Mouse (Mus musculus) MEL (cell line): ENCODE measurements around the gene Man2a2. TPM values are rescaled to one million over a fixed set of nuclear protein-coding genes. Genes with fewer than 3 reads are reported as not detected.
A peak's percentile ranks its signal among the peaks of the same experiment; 100 is the strongest.

Source experiments
- DNase-seq: peaks from one replicate; pipeline ENCODE4 v3.0.0; 2011; ENCODE audit warnings: low read depth, low spot score
- H3K27ac ChIP-seq: 2 replicates; pipeline ENCODE4 v1.5.1; 2012; ENCODE audit warnings: low read depth, mild to moderate bottlenecking, control low read depth, low read length, moderate library complexity; ENCODE audit not compliant: control insufficient read depth
- H3K27me3 ChIP-seq, 2 experiments: fragments of 150-350 bp in 1 of 2; sonication (generic) in 1 of 2; 2 replicates each; pipeline ENCODE4 v1.6.1; 2012; ENCODE audit warnings: low read length in 2 of 2, mild to moderate bottlenecking in 2 of 2, improper control_type of control experiment in 1 of 2, moderate library complexity in 1 of 2; ENCODE audit not compliant: insufficient read depth in 2 of 2, control insufficient read depth in 1 of 2
- H3K36me3 ChIP-seq, 2 experiments: 2 replicates each; pipeline ENCODE4 v1.6.1; 2012 to 2014; ENCODE audit warnings: low read length in 2 of 2, improper control_type of control experiment in 1 of 2, inconsistent platforms in 1 of 2, mild to moderate bottlenecking in 1 of 2; ENCODE audit not compliant: insufficient read depth in 2 of 2, control insufficient read depth in 1 of 2
- H3K4me1 ChIP-seq, 2 experiments: fragments of 150-350 bp in 1 of 2; sonication (generic) in 1 of 2; 2 replicates each; pipeline ENCODE4 v1.6.1; 2012; ENCODE audit warnings: low read length in 2 of 2, improper control_type of control experiment in 1 of 2, mild to moderate bottlenecking in 1 of 2; ENCODE audit not compliant: insufficient read depth in 2 of 2, control insufficient read depth in 1 of 2
- H3K4me3 ChIP-seq, 2 experiments: fragments of 150-350 bp in 1 of 2; sonication (generic) in 1 of 2; 2 replicates each; pipeline ENCODE4 v1.5.1; 2012; ENCODE audit warnings: low read depth in 2 of 2, low read length in 2 of 2, mild to moderate bottlenecking in 2 of 2, moderate library complexity in 2 of 2, control low read depth in 1 of 2, improper control_type of control experiment in 1 of 2; ENCODE audit not compliant: control insufficient read depth in 1 of 2, insufficient read depth in 1 of 2
- H3K79me2 ChIP-seq: 2 replicates; pipeline ENCODE4 v1.6.1; 2012; ENCODE audit warnings: mild to moderate bottlenecking, low read length, moderate library complexity; ENCODE audit not compliant: control insufficient read depth, poor library complexity, insufficient read depth
- H3K9ac ChIP-seq: 2 replicates; pipeline ENCODE4 v1.6.1; 2012; ENCODE audit warnings: low read depth, mild to moderate bottlenecking, control low read depth, low read length, moderate library complexity; ENCODE audit not compliant: control insufficient read depth, poor library complexity, severe bottlenecking
- H3K9me3 ChIP-seq: fragments of 150-350 bp; sonication (generic); replicated peaks from 2 replicates; pipeline ENCODE4 v1.6.1; 2012; ENCODE audit warnings: mild to moderate bottlenecking, low read length, improper control_type of control experiment, moderate library complexity; ENCODE audit not compliant: insufficient read depth
- BHLHE40 ChIP-seq: IDR thresholded peaks from 2 replicates; pipeline ENCODE4 v1.6.1; 2012; ENCODE audit warnings: low read depth, mild to moderate bottlenecking, inconsistent platforms, low read length, improper control_type of control experiment, borderline replicate concordance
- CHD2 ChIP-seq: IDR thresholded peaks from 2 replicates; pipeline ENCODE4 v1.6.1; 2011; ENCODE audit warnings: low read length, improper control_type of control experiment
- MAFK ChIP-seq: IDR thresholded peaks from 2 replicates; pipeline ENCODE4 v1.6.1; 2011; ENCODE audit warnings: low read depth, mild to moderate bottlenecking, low read length, improper control_type of control experiment, borderline replicate concordance
- MAX ChIP-seq: IDR thresholded peaks from 2 replicates; pipeline ENCODE4 v1.6.1; 2011; ENCODE audit warnings: low read length, improper control_type of control experiment
- MAZ ChIP-seq: IDR thresholded peaks from 2 replicates; pipeline ENCODE4 v1.6.1; 2012; ENCODE audit warnings: low read depth, mild to moderate bottlenecking, inconsistent platforms, low read length, improper control_type of control experiment
- MXI1 ChIP-seq: IDR thresholded peaks from 2 replicates; pipeline ENCODE4 v1.6.1; 2011; ENCODE audit warnings: mild to moderate bottlenecking, low read depth, low read length, improper control_type of control experiment
- MYC ChIP-seq: IDR thresholded peaks from 2 replicates; pipeline ENCODE4 v1.6.1; 2011; ENCODE audit warnings: low read depth, mild to moderate bottlenecking, low read length, improper control_type of control experiment, moderate library complexity
- NELFE ChIP-seq: IDR thresholded peaks from 2 replicates; pipeline ENCODE4 v1.6.1; 2011; ENCODE audit warnings: low read depth, low read length, improper control_type of control experiment
- NRF1 ChIP-seq: IDR thresholded peaks from 2 replicates; pipeline ENCODE4 v1.6.1; 2014; ENCODE audit warnings: low read depth, mild to moderate bottlenecking, inconsistent platforms, low read length, improper control_type of control experiment, moderate library complexity; ENCODE audit not compliant: poor library complexity, insufficient read depth, severe bottlenecking
- POLR2A ChIP-seq, 2 experiments: IDR thresholded peaks; 2 replicates each; pipeline ENCODE4 v1.6.1; 2011 to 2012; ENCODE audit warnings: low read length in 2 of 2, mild to moderate bottlenecking in 2 of 2, control low read depth in 1 of 2, improper control_type of control experiment in 1 of 2, low read depth in 1 of 2, moderate library complexity in 1 of 2; ENCODE audit not compliant: control insufficient read depth in 1 of 2, insufficient read depth in 1 of 2, poor library complexity in 1 of 2
- RAD21 ChIP-seq: IDR thresholded peaks from 2 replicates; pipeline ENCODE4 v1.6.1; 2011; ENCODE audit warnings: mild to moderate bottlenecking, low read depth, low read length, improper control_type of control experiment
- SIN3A ChIP-seq: IDR thresholded peaks from 2 replicates; pipeline ENCODE4 v1.6.1; 2012; ENCODE audit warnings: low read length, improper control_type of control experiment, inconsistent platforms
- TBP ChIP-seq: IDR thresholded peaks from 2 replicates; pipeline ENCODE4 v1.8.0; 2011; ENCODE audit warnings: low read depth, low read length, improper control_type of control experiment
- UBTF ChIP-seq: IDR thresholded peaks from 2 replicates; pipeline ENCODE4 v1.6.1; 2012; ENCODE audit warnings: low read depth, mild to moderate bottlenecking, inconsistent platforms, low read length, improper control_type of control experiment, moderate library complexity, borderline replicate concordance; ENCODE audit not compliant: insufficient read depth
- USF1 ChIP-seq: IDR thresholded peaks from 2 replicates; pipeline ENCODE4 v1.6.1; 2014; ENCODE audit warnings: low read depth, mild to moderate bottlenecking, inconsistent platforms, low read length, improper control_type of control experiment, moderate library complexity
- ZKSCAN1 ChIP-seq: IDR thresholded peaks from 2 replicates; pipeline ENCODE4 v1.6.1; 2012; ENCODE audit warnings: low read depth, mild to moderate bottlenecking, inconsistent platforms, low read length, improper control_type of control experiment, moderate library complexity
- polyA plus RNA-seq, 2 experiments: library from polyadenylated mRNA; stranded (reverse) in 1 of 2; unstranded in 1 of 2; fragments of >175 nt in 1 of 2; fragments of >200 nt in 1 of 2; gene quantifications; 2 replicates each; pipeline versions ENCODE4 v1.2.1 to v1.2.4; 2012; ENCODE audit warnings: low replicate concordance in 2 of 2, low read depth in 1 of 2; ENCODE audit not compliant: insufficient read length in 2 of 2, insufficient read depth in 1 of 2, missing spikeins in 1 of 2
- total RNA-seq: library from RNA; depleted of rRNA; stranded (reverse); fragments of 300-350 nt; gene quantifications from 2 replicates; pipeline ENCODE4 v1.2.3, GENCODE M21; 2012

The Man2a2 gene
- total and polyA plus RNA-seq, 3 experiments = 19.2 to 38.6 TPM; not detected in 1

DNA sequence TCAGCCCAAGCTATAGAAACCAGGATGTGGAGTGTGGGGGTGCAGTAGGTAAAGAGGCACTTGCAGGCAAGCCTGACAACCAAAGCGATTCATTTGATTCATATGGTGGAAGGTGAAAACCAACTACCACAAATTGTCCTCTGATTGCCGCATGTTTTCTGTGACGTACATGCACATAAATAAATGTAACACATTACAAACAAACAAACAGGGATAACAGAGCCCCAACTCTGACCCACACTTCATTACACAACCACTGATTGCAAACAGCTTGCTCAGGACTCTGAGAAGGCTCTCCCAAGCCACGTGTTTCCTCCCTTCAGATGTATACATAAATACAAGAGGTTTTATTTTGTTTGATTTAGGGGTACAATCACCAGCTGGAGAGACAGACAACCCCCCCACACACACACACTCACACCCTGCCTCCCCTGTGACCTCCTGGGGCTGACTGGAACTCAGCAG is 1.2 kb downstream of the Man2a2 start:
- H3K36me3 ChIP-seq = peaks cover 0 to 24% of the 10 kb centered on the region in 2 experiments; a peak in 2 of 4 replicates
- H3K9me3 ChIP-seq = no peaks in the 10 kb centered on the region
- peak; percentile 38 for DNase-seq
- peak overlapping the region; percentile 68 for H3K27ac ChIP-seq
- H3K27me3 ChIP-seq = no peaks in the 10 kb centered on the region
- TF ChIP-seq TBP (no peak), NRF1 (no peak), RAD21 (no peak), BHLHE40 (no peak), NELFE (no peak), MAX (peak; percentile 72), USF1 (0 out of 2 replicates have a peak, but pooled peaks have one; percentile 9), ZKSCAN1 (no peak), UBTF (no peak), MXI1 (peak; percentile 75), CHD2 (no peak)
- TF ChIP-seq, all 39 proteins: peak for 3
- peaks cover 7 to 41% of the 10 kb centered on the region in 2 experiments for H3K4me1 ChIP-seq
- H3K4me3 ChIP-seq = peak overlapping the region; percentile 80 to 85
- H3K9ac ChIP-seq = peak overlapping the region; percentile 88
- peaks cover 3% of the 10 kb centered on the region; the same call in 1 of the 2 replicates for H3K79me2 ChIP-seq

- H3K9ac ChIP-seq = no peak overlapping the region
- DNase-seq = no peak
- TF ChIP-seq POLR2A (IDR thresholded peaks at IDR 0.05; ENCODE audit: control insufficient read depth in 1 of 2, insufficient read depth in 1 of 2, low read depth in 1 of 2, low read length in 2 of 2, poor library complexity in 1 of 2) (no peak), MYC (no peak), MAZ (no peak), SIN3A (no peak), MAFK (no peak)
- TF ChIP-seq, all 39 proteins: peak for 0
- H3K27me3 ChIP-seq = no peaks in the 10 kb centered on the region
- H3K36me3 ChIP-seq = peaks cover 0 to 20% of the 10 kb centered on the region in 2 experiments; a peak in 2 of 4 replicates
- peaks cover 3 to 36% of the 10 kb centered on the region in 2 experiments for H3K4me1 ChIP-seq
- H3K27ac ChIP-seq = no peak overlapping the region; the same call in 1 of the 2 replicates
- H3K4me3 ChIP-seq = no peak overlapping the region
- H3K9me3 ChIP-seq = no peaks in the 10 kb centered on the region
- peaks cover 3% of the 10 kb centered on the region; the same call in 1 of the 2 replicates for H3K79me2 ChIP-seq
Measured at GRCm38 (mm10) chr7:80369461-80369860, 1.7 kb downstream of the Man2a2 start.
